Mouse (Mus musculus) layer of hippocampus, postnatal 25 days (tissue): ENCODE results near the gene Ankub1. TPM values are rescaled to one million over a fixed set of nuclear protein-coding genes. Genes with fewer than 3 reads are reported as not detected.

Source experiments
- DNase-seq, 2 experiments: peaks; one replicate each; pipeline ENCODE4 v3.0.0; 2022; ENCODE audit warnings: mixed read lengths in 2 of 2, low spot score in 1 of 2; ENCODE audit errors: extremely low spot score in 1 of 2
- microRNA-seq, 2 experiments: library from miRNA; unstranded; fragments of <30 nt; microRNA quantifications; one replicate each; pipeline ENCODE4 v1.2.0; 2021
- total RNA-seq, 2 experiments: library from RNA; stranded (reverse); gene quantifications; 2 replicates each; pipeline ENCODE4 v1.2.3; 2021

Ankub1 gene
- total RNA-seq, 2 experiments from 2014 or later = 1.2 to 1.4 TPM

DNA sequence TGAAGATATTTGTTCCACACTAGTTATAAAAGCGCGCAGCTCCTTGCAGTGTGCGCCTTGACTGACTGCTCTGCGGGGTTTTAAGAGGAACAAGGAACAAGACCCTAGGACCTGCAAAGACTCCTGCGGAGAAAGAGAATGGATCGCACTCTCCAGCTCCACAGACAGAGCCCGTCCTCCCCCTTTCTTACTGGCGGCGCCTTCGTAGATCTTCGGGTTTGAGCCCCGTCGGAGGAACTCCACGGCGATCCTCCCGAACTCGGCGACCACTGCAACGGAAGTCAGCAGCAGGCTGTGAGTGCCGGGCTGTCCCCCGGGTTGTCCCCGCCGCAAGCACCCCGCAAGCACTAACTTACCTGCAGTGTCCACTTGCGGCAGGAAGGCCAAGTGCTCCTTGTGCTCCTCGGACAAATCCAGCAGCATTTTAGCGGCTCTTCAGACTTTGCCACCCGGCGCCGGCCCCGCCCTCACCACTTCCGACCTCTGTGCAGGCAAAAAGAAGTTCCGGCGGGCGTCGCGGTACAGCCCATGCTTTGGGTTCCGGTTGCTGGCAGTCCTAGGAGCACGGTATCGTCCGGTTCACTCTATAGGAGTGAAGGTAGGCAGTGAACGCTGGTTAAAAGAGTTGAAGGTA, 41.3 kb downstream of the Ankub1 start, which contains the start of gene Commd2:
Commd2 (minus strand) TSS at position 485 of the 634 bp plus-strand sequence.
- peak; percentile 93 to 97 for DNase-seq

DNA sequence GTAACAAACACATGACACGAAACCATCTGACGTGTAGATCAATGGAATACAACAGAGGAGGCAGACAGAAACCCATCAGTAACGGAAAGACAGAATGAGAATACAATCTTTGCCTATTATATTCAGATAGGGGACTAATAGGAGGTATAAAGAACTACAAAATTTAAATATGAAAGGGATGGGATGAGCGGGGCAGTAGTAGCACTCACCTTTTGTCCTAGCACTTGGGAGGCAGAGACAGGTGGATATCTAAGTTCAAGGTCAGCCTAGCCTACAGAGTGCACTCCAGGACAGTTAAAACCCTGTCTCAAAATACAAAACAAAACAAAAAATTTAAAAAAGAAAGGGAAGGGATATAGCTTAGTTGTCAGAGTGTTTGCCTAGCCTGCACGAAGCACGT, 49.4 kb downstream of the Ankub1 start:
- DNase-seq = no peak

DNA sequence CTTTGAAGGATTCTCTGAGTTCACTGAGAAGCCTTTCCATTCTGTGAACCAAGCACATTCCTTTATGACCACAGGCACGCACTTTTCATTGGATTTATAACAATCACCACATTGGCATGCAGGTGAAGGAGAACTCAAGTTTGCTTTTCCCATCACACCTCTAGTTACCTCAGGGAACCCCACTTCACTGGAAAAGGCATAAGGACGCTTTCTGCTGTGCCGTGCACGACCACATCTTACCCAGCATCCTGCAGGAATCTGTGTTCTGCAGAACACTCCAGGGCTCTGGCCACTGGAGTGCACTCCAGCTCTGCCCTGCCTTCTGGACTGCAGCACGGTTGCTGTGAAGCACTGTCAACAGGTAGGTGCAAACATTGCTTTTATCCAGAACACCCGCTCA, 55.0 kb downstream of the Ankub1 start:
- DNase-seq = no peak

DNA sequence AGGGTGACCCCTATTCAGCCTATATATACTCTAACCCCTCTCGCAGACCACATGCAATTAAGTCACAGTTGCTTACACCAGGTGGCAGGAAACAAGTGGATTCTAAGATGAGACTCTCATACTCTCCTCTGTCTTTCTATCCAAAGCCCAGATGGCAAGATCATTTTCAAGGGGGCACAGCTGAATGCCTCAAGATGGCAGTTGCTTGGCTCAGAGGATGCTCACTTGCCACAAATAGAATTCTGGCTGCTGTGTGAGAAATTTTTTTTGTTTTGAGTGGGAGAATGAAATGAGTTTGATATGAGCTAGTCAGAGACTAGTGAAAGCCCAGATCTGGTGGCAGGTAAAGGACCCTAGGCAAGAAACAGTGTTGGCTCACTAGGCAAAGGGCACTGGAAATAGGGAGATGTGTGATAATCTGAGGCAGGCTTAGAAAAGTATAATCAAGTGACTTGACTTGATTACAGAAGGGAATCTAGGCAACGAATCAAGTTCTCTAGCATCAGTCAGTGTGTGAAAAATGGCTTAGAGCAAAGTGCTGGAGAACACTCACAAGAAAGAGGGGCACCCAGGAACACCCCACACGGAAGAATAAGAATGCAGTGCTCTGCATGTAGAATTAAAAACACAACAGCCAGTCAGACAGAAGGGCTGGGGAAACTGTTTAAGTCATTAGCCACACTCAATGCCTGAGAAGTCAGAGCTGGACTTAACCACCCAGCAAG, 57.7 kb downstream of the Ankub1 start:
- DNase-seq = no peak

DNA sequence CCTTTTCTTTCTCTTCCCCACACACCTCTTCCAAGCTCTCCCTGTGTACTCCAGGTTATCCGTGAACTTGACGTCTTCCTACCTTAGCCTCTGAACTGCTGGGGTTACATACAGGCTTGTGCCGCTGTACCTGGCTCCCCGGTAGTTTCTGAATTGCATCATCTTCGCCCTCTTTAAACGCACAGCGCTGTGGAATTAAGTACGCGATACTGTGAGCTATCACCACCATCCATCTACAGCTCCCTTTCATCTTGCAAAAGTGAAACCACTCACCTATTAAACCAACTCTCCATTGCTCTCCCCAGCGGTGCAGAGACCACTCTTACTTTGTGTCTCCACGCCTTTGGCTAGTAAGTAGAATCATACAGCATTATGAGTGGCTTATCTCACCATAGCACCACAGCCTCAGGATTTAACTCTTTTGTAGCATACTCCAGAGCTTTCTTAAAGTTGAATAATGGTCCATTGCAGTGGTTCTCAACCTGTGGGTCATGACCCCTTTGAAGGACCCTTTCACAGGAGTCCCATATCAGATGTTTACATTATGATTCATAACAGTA, 65.6 kb downstream of the Ankub1 start:
- no peak for DNase-seq

DNA sequence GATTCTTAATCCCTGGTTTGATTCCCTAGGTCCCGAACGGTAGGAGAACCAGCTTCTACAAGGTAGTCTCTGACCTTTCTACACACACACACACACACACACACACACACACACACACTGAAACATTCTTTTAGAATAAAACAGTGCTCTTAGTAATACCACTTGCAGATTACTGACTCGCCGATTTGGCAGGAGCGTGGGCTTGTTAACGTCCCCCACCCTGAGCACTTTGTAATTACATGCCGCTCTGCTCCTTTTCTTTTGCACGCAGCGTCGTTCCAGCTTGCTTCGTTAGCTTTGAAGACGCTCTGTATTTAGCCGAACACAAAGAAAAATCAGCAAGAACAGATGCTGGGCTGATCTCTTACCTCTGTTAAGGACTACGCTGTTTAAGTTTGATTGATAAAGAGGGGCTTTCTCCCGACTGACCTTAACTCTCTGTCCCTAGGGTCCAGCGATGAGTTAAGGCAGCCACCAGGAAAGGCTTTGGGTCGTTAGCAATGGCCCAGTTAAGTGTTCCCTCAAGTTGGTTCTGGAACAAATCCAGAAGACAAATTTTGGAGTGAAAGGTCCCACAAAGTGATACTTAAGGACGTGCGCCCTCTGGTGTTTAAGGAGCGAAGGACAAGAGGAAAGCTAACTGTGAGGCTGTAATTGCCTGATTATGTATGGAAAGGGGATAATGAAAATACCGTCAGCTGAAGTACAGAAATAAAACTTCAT, 67.2 kb downstream of the Ankub1 start:
- peak; percentile 34 to 86 for DNase-seq

DNA sequence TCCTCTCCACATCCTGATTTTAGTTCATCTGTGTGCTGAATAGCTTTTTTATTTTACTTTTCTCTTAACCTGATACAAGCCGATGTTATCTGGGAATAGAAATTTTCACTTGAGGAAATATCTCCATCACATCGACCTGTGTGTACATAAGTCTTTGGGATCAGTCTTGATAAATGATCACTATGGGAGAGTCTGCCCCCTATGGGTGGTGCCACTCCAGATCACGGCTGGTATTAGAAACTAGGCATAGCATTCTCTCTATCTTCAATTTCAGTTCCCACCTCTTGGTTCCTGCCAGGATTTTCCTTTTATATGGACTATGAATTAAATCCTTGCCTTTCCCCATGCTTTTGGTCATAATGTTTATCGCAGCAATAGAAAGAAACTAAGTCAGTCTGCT, 72.9 kb downstream of the Ankub1 start:
- peak in 1 of 2 experiments; percentile 17 for DNase-seq

DNA sequence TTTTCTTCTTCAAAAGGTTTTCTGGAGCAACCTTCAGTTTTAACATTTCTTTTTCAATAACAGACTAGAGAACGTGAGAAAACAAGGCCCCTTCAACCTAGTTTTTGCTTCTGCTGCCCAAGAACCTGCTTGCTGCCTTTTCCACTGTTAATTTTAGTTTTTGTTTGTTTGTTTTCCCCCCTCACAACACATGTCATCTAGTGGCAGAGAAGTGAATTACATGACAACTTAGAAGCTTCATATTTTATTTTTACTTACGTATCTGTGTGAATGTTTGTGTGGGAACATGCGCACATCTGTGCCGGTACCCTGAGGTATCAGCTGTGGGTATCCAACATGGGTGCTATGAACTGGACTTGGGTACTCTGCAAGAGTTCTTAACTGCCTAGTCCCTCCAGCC, 76.9 kb downstream of the Ankub1 start:
- no peak for DNase-seq

DNA sequence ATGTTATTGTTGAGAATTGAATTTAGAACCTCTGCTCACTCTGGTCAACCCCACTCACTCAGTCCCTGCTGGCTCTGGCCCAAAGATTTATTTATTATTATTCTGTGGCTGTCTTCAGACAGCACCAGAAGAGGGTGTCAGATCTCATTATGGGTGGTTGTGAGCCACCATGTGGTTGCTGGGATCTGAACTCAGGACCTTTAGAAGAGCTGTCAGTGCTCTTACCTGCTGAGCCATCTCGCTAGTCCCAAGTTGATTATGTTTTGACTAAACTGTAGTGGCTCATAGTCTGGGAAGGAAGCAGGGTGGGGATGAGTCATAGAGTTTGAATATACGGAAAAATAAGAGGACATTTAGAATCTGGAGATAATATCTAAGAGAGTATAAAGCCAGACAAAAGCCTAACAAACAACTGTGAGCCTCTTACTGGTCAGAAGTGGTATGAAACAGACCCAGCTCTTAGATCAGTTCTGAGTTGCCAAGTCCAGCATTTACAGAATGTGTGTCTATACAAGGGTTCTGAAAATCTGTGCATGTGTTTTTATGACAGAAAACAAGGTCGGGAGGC, 80.1 kb downstream of the Ankub1 start:
- no peak for DNase-seq

DNA sequence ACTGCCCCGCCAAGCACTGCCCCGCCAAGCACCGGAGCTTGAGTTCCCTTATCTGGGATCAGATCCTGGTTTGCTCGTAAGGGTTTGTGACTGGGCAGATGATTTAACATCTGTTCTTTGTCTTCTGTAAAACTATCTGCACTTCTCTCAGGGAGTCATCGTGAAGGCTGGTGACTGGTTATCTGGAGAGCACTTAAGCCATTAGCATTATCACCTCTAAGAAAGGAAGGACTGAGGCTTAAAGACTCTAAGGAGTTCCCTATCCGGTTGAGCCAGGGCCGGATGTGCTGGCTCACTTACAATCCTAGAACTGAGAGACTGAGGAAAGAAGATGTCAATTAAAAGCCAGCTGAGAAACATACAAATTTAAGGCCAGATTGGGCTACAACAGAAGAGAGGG, 80.8 kb downstream of the Ankub1 start:
- no peak for DNase-seq

Small RNAs within 50 kb of the gene (microRNA-seq; reads per million reads assigned to microRNA genes)
- gene Mir6377 = 0 reads per million in 2 experiments

Other genes with a start within 250 kb of the Ankub1 start
- gene Wwtr1, start 116.9 kb downstream of the Ankub1 start, total RNA-seq = 10 to 100 TPM; 14.4 to 14.7 TPM
- 10 to 100 TPM; 19.5 to 21.6 TPM for gene Commd2, start 41.1 kb downstream of the Ankub1 start, total RNA-seq
- 100 to 1,000 TPM in 1 of 2 experiments, 10 to 100 TPM in 1; 98.7 to 101 TPM for gene Rnf13, start 43.3 kb upstream of the Ankub1 start, total RNA-seq
- 100 to 1,000 TPM; 542 to 588 TPM for gene Pfn2, start 155.3 kb upstream of the Ankub1 start, total RNA-seq